Mouse (Mus musculus) embryonic facial prominence, embryonic 14.5 days (tissue): ENCODE data around the gene C1d. TPM values are rescaled to one million over a fixed set of nuclear protein-coding genes. Genes with fewer than 3 reads are reported as not detected.

Experiments used
- ATAC-seq: fragments of 200-750 bp; cut with Nextera tagmentation; 2 replicates; pipeline ENCODE4 v1.8.0; 2017; ENCODE audit warnings: low read depth, moderate number of reproducible peaks, moderate TSS enrichment
- DNase-seq: peaks from one replicate; pipeline ENCODE4 v3.0.0-alpha.2; 2015; ENCODE audit warnings: low spot score
- H3K27ac ChIP-seq: fragments of 300-500 bp; sonication (generic); replicated peaks from 2 replicates; pipeline ENCODE4 v1.5.1; 2014; ENCODE audit warnings: low read depth, mild to moderate bottlenecking, low read length, moderate library complexity
- H3K27me3 ChIP-seq: fragments of 300-500 bp; sonication (generic); replicated peaks from 2 replicates; pipeline ENCODE4 v1.6.1; 2014; ENCODE audit warnings: low read length; ENCODE audit not compliant: control insufficient read depth, insufficient read depth
- H3K36me3 ChIP-seq: fragments of 300-500 bp; sonication (generic); 2 replicates; pipeline ENCODE4 v1.6.1; 2014; ENCODE audit warnings: low read length, mixed read lengths; ENCODE audit not compliant: control insufficient read depth, insufficient read depth
- H3K4me1 ChIP-seq: fragments of 300-500 bp; sonication (generic); 2 replicates; pipeline ENCODE4 v1.6.1; 2014; ENCODE audit warnings: antibody characterized with exemption, low read length; ENCODE audit not compliant: control insufficient read depth, insufficient read depth
- H3K4me2 ChIP-seq: fragments of 300-500 bp; sonication (generic); 2 replicates; pipeline ENCODE4 v1.6.1; 2014; ENCODE audit warnings: low read depth, mild to moderate bottlenecking, low read length, moderate library complexity, mixed read lengths
- H3K4me3 ChIP-seq: fragments of 300-500 bp; sonication (generic); 2 replicates; pipeline ENCODE4 v1.5.1; 2014; ENCODE audit warnings: low read depth, mild to moderate bottlenecking, low read length
- H3K9ac ChIP-seq: fragments of 300-500 bp; sonication (generic); 2 replicates; pipeline ENCODE4 v1.6.1; 2014; ENCODE audit warnings: low read depth, mild to moderate bottlenecking, low read length, moderate library complexity, mixed read lengths
- H3K9me3 ChIP-seq: fragments of 300-500 bp; sonication (generic); 2 replicates; pipeline ENCODE4 v1.6.1; 2016; ENCODE audit warnings: low read length; ENCODE audit not compliant: control insufficient read depth
- WGBS: fragments of 180-500 bp; shearing (Covaris S2); extraction: QIAGEN DNeasy Blood & Tissue Kit; methylation state at CpG from one replicate; pipeline ENCODE4 v1.1.7; 2014; 5-methylcytosine and 5-hydroxymethylcytosine counted together
- polyA plus RNA-seq: library from polyadenylated mRNA; unstranded; fragments of >200 nt; fragmentation: Nextera tagmentation; extraction: Ambion mirVana; gene quantifications from 2 replicates; pipeline ENCODE4 v1.2.1, GENCODE M21; 2014

Gene C1d
- 105 and 112 TPM in 2 replicates for polyA plus RNA-seq

DNA sequence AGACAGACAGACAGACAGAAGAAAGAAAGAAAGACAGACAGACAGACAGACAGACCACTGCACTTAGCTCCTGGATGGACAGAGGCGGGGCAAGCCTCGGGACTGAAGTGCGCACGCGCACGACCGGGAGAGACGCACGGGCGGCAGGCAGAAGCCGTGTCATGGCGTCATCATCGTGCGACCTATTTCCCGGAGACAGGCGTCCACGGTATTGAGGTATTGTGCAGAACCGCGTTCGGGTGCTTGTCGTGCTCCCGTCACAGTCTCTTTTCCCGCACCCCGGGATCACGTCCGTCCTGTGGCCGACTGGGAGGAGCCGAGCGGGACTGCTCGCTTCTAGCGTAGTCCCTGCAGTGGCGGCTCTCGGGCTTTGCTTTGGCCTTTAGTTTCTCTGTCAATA lies at the start of gene C1d:
TSS of gene C1d (plus strand) at position 137 of the 400 bp plus-strand sequence.
- H3K27ac ChIP-seq, result peak within 1 kb of the TSS; percentile 89
- ATAC-seq (peak; percentile 91), DNase-seq (peak; percentile 97)
- peaks cover 8% of the 10 kb centered on the region; the same call in 1 of the 2 replicates for H3K4me1 ChIP-seq
- H3K36me3 ChIP-seq, result no peaks in the 10 kb centered on the region
- H3K4me3 ChIP-seq, result peak within 1 kb of the TSS; percentile 90
- H3K27me3 ChIP-seq, result no peaks in the 10 kb centered on the region
- WGBS, result 0% methylated on average over 31 of the region's 33 CpGs
- peak within 1 kb of the TSS; percentile 76 for H3K4me2 ChIP-seq
- H3K9me3 ChIP-seq, result no peaks in the 10 kb centered on the region
- peak within 1 kb of the TSS; percentile 94 for H3K9ac ChIP-seq

GRCm38 (mm10) chr11:17211258-17212140 lies 45.9 kb upstream of the C1d start, which contains the start of gene Pno1:
Gene Pno1 (minus strand): TSS chr11:17211568.
- no peaks in the 10 kb centered on the region for H3K9me3 ChIP-seq
- H3K4me2 ChIP-seq, result peak within 1 kb of the TSS; percentile 70
- H3K4me3 ChIP-seq, result peak within 1 kb of the TSS; percentile 79
- peak within 1 kb of the TSS; percentile 82 for H3K27ac ChIP-seq
- H3K9ac ChIP-seq, result peak within 1 kb of the TSS; percentile 80
- no peaks in the 10 kb centered on the region; the same call in 1 of the 2 replicates for H3K4me1 ChIP-seq
- H3K36me3 ChIP-seq, result peaks cover 19% of the 10 kb centered on the region; the same call in 1 of the 2 replicates
- DNase-seq, result peak; percentile 99
- peak; percentile 98 for ATAC-seq
- no peaks in the 10 kb centered on the region for H3K27me3 ChIP-seq
- WGBS, result 2% methylated on average over 62 of the region's 65 CpGs

DNA sequence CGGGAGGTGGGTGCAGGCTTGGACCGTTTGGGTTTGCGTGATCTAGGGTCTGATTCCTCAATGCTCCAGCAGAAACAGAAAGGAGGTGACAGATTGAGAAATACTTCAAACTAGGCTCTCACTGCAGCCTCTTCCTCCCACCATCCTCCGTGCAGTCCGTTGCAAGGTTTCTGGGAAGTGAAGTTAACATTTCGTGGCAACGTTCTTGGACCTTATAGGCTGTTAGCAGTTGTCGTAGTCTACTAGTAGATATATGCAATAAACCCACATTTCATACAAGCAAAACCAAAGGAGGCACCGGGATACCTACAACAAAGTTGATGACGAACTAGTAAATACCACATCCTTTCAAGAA lies 45.3 kb upstream of the C1d start:
- H3K9ac ChIP-seq, result peak overlapping the region; percentile 80
- WGBS, result 2% methylated on average over 10 of the region's 10 CpGs
- peak overlapping the region; percentile 70 for H3K4me2 ChIP-seq

DNA sequence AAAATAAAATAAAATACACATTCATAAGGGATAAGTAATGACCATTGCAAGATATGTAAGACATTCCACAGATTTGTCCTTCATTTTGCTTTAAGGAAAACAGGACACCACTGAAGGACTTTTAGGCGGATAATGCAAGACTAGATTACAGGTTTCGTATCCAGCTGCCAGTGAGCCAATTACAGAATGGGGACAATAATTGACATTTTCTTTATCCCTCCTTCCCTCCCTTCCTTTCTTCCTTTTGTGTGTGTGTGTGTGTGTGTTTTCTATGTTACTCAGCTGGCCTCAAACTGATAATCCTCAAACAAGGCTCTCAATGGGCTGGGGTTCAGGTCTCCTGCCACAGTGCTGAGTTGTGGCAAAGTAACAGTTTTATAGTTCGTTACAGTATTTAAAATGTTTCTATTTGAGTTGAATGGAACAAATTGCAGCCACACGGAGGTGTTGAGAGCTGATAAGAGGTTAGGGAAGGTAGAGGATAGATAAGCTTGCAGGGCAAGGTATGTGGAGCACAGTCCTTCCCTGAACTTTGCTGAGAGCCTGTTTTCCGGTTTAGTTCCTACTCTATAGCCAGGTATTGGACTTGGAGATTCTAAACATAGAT lies 44.4 kb upstream of the C1d start:
- Histone ChIP-seq H3K4me3 (no peak overlapping the region), H3K4me1 (no peaks in the 10 kb centered on the region; the same call in 1 of the 2 replicates), H3K27me3 (no peaks in the 10 kb centered on the region), H3K36me3 (0 out of 2 replicates have a peak, but pooled peaks cover 10% of the 10 kb centered on the region), H3K9me3 (no peaks in the 10 kb centered on the region), H3K27ac (no peak overlapping the region), H3K4me2 (peak overlapping the region; percentile 70), H3K9ac (peak overlapping the region; percentile 80)
- DNase-seq, result no peak
- 65% methylated on average over 5 of the region's 5 CpGs for WGBS
- ATAC-seq, result no peak

More for the DNA sequence above, 45.3 kb upstream of the C1d start:
- ATAC-seq (0 out of 2 replicates have a peak, but pooled peaks have one; percentile 0), DNase-seq (no peak)
- Histone ChIP-seq H3K27ac (peak overlapping the region; percentile 82; the same call in 1 of the 2 replicates), H3K36me3 (peaks cover 16% of the 10 kb centered on the region; the same call in 1 of the 2 replicates), H3K9me3 (no peaks in the 10 kb centered on the region), H3K4me1 (no peaks in the 10 kb centered on the region; the same call in 1 of the 2 replicates), H3K27me3 (no peaks in the 10 kb centered on the region), H3K4me3 (peak overlapping the region; percentile 79)

GRCm38 (mm10) chr11:17215475-17215874 lies 41.9 kb upstream of the C1d start:
- no peaks in the 10 kb centered on the region for H3K27me3 ChIP-seq
- 82% methylated on average over 3 of the region's 3 CpGs for WGBS

GRCm38 (mm10) chr11:17221126-17221525 lies 36.3 kb upstream of the C1d start:
- Histone ChIP-seq H3K4me1 (no peaks in the 10 kb centered on the region), H3K4me2 (no peak overlapping the region), H3K27me3 (no peaks in the 10 kb centered on the region), H3K9me3 (no peaks in the 10 kb centered on the region), H3K27ac (no peak overlapping the region), H3K36me3 (peaks cover 37% of the 10 kb centered on the region), H3K9ac (no peak overlapping the region), H3K4me3 (no peak overlapping the region)
- DNase-seq (no peak), ATAC-seq (no peak)
- WGBS, result 92% methylated on average over 8 of the region's 8 CpGs

More at GRCm38 (mm10) chr11:17215475-17215874, 41.9 kb upstream of the C1d start:
- 0 out of 2 replicates have a peak, but pooled peaks cover 1% of the 10 kb centered on the region for H3K36me3 ChIP-seq
- ATAC-seq (no peak), DNase-seq (no peak)
- no peaks in the 10 kb centered on the region; the same call in 1 of the 2 replicates for H3K4me1 ChIP-seq
- no peak overlapping the region for H3K27ac ChIP-seq
- no peak overlapping the region for H3K4me2 ChIP-seq
- H3K4me3 ChIP-seq, result no peak overlapping the region
- H3K9ac ChIP-seq, result no peak overlapping the region
- no peaks in the 10 kb centered on the region for H3K9me3 ChIP-seq

DNA sequence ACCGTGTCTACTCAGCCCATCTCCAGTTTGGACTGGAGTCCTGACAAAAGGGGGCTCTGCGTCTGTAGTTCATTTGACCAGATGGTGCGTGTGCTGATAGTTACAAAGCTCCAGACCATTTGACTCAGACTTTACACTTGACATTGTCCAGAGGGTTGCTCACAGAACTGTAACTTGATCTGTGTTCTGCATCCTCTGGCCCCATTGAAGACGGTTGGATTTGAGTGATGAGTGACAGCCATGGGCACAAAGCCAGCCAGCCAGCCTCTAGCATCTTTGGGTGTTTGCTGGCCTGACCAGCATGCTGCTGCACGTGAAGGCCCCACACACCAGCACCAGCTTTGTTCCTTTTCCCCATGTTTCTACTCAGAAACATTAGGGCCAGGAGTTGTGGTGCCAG lies 24.6 kb upstream of the C1d start:
- Histone ChIP-seq H3K9ac (no peak overlapping the region), H3K9me3 (no peaks in the 10 kb centered on the region), H3K27ac (no peak overlapping the region), H3K4me3 (no peak overlapping the region), H3K4me1 (no peaks in the 10 kb centered on the region), H3K36me3 (peaks cover 41% of the 10 kb centered on the region), H3K27me3 (no peaks in the 10 kb centered on the region), H3K4me2 (no peak overlapping the region)
- ATAC-seq, result no peak
- 66% methylated on average over 5 of the region's 5 CpGs for WGBS
- DNase-seq, result no peak

DNA sequence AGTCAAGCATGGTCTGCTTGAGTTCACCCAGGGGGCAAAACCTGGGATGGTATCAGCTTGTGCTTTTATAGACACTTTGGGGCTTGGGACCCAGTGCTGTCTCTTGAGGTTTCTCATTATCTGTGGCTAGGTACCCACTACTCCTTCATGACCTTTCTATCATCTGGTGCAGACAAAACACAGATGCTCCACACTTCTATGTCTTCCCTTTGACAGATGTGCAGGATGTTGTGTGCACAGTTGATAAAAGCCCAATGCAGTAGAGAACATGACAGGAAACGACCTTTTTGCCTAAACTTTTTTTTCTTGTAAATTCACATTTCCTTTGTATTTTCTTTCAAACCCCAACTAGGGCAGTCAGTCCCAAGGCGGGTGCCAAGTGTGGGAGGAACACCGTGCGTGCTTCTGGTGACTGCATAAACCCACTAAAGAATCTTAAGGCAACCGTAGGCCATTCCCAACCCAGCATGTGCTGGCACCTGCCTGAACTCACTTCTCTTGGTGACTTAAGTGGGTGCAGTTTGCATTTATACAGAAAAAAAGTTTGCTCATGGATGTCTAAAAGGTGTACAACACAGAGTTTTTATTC lies 20.8 kb upstream of the C1d start:
- Histone ChIP-seq H3K4me3 (no peak overlapping the region), H3K4me1 (no peaks in the 10 kb centered on the region), H3K4me2 (no peak overlapping the region), H3K9me3 (no peaks in the 10 kb centered on the region), H3K36me3 (peaks cover 25% of the 10 kb centered on the region), H3K9ac (no peak overlapping the region), H3K27ac (no peak overlapping the region), H3K27me3 (no peaks in the 10 kb centered on the region)
- WGBS, result 87% methylated on average over 5 of the region's 5 CpGs
- ATAC-seq, result no peak
- DNase-seq, result no peak
